Mouse (Mus musculus): ENCODE data around the gene Cxcl9. TPM values are rescaled to one million over a fixed set of nuclear protein-coding genes. Genes with fewer than 3 reads are reported as not detected.
A peak's percentile ranks its signal among the peaks of the same experiment; 100 is the strongest.

Cxcl9 gene
- total and polyA plus RNA-seq, 3 experiments = not detected

GRCm38 (mm10) chr5:92312046-92312715 is 15.7 kb downstream of the Cxcl9 start:
- TF ChIP-seq GATA1 (IDR thresholded peaks at IDR 0.05; ENCODE audit: low read depth, low read length) (peak; percentile 47; the same call in 1 of the 2 replicates), SMC3 (IDR thresholded peaks at IDR 0.05; ENCODE audit: low read depth, low read length) (peak; percentile 66), SIN3A (IDR thresholded peaks at IDR 0.05; ENCODE audit: low read length) (peak; percentile 49), MXI1 (IDR thresholded peaks at IDR 0.05; ENCODE audit: low read depth, low read length) (peak; percentile 31; the same call in 1 of the 2 replicates), ZKSCAN1 (IDR thresholded peaks at IDR 0.05; ENCODE audit: low read depth, low read length) (no peak), MYC (IDR thresholded peaks at IDR 0.05; ENCODE audit: low read depth, low read length) (0 out of 2 replicates have a peak, but pooled peaks have one; percentile 34), CTCF (IDR thresholded peaks at IDR 0.05 in 2 of 3, conservative IDR thresholded peaks at IDR 0.05 in 1 of 3; ENCODE audit: control insufficient read depth in 1 of 3, insufficient read depth in 1 of 3, low read depth in 2 of 3, low read length in 3 of 3, poor library complexity in 1 of 3, severe bottlenecking in 1 of 3) (peak; percentile 22 to 64 (median 35); a peak in 5 of 6 replicates), ZC3H11A (IDR thresholded peaks at IDR 0.05; ENCODE audit: low read depth, low read length) (peak; percentile 55), RAD21 (IDR thresholded peaks at IDR 0.05; ENCODE audit: low read depth, low read length) (peak; percentile 66), NELFE (IDR thresholded peaks at IDR 0.05; ENCODE audit: low read depth, low read length) (no peak)
- H3K27ac ChIP-seq (ENCODE audit: control insufficient read depth, low read depth, low read length) = no peak overlapping the region
- H3K4me3 ChIP-seq (ENCODE audit: control insufficient read depth in 1 of 2, insufficient read depth in 1 of 2, low read depth in 2 of 2, low read length in 2 of 2) = peak overlapping the region; percentile 51 to 69
- no peaks in the 10 kb centered on the region; a peak in 1 of 4 replicates for H3K27me3 ChIP-seq (ENCODE audit: control insufficient read depth in 1 of 2, insufficient read depth in 2 of 2, low read length in 2 of 2)
- peak; percentile 88 for DNase-seq (ENCODE audit: low read depth, low spot score)
- peaks cover 26% of the 10 kb centered on the region for H3K79me2 ChIP-seq (ENCODE audit: control insufficient read depth, insufficient read depth, low read length, poor library complexity)
- H3K4me1 ChIP-seq (ENCODE audit: control insufficient read depth in 1 of 2, insufficient read depth in 2 of 2, low read length in 2 of 2) = peaks cover 0 to 7% of the 10 kb centered on the region in 2 experiments; a peak in 2 of 4 replicates
- H3K9me3 ChIP-seq (replicated peaks; ENCODE audit: insufficient read depth, low read length) = no peaks in the 10 kb centered on the region
- peak overlapping the region; percentile 50 for H3K9ac ChIP-seq (ENCODE audit: control insufficient read depth, low read depth, low read length, poor library complexity, severe bottlenecking)
- H3K36me3 ChIP-seq (ENCODE audit: control insufficient read depth in 1 of 2, insufficient read depth in 2 of 2, low read length in 2 of 2) = peaks cover 0 to 8% of the 10 kb centered on the region in 2 experiments; a peak in 2 of 4 replicates

DNA sequence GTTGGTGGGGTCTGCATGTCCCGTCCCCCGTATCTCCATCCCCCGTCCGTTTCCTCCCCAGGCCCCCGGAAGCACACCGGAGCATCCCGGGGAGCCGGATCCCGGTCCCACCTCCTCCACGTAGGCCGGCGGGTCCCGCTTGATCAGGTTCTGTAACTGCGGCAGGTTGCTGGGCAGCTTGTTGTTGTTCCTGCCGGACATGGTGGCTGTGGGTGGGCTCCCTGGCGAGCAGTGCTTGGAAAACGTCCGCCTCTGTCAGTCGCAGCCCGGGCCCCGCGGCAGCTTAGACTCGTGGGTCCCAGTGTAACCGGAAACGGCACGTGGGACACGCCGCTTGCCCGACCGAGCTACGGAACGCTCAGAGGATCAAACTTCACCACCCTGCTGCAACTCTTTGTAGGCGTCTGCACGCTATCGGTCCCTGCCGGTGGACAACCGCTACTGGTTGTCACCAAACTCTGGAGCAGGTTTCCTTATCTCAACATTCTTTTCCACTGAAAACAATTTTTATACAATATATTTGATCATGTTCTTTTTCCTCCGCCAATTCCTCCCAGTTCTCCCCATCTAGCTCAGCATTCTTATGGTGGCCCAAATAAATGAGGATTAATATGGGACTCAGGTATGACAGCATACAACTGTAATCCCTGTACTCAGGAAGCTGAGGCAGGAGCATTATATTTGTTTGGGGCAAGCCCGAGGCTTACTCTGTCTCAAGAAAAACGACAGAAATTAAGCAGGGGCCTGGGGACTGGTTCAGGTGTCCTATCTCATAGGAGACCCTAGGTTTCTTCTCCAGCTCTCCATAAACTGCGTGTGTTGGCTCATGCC is 18.0 kb downstream of the Cxcl9 start, which contains the start of gene Sdad1:
TSS of gene Sdad1 (minus strand) at position 799 of the 831 bp plus-strand sequence.
- H3K27ac ChIP-seq (ENCODE audit: control insufficient read depth, low read depth, low read length) = peak within 1 kb of the TSS; percentile 83
- peak; percentile 97 for DNase-seq (ENCODE audit: low read depth, low spot score)
- H3K79me2 ChIP-seq (ENCODE audit: control insufficient read depth, insufficient read depth, low read length, poor library complexity) = peaks cover 33% of the 10 kb centered on the region
- peaks cover 0 to 7% of the 10 kb centered on the region in 2 experiments; a peak in 2 of 4 replicates for H3K4me1 ChIP-seq (ENCODE audit: control insufficient read depth in 1 of 2, insufficient read depth in 2 of 2, low read length in 2 of 2)
- peaks cover 0 to 8% of the 10 kb centered on the region in 2 experiments; a peak in 3 of 4 replicates for H3K36me3 ChIP-seq (ENCODE audit: control insufficient read depth in 1 of 2, insufficient read depth in 2 of 2, low read length in 2 of 2)
- TF ChIP-seq SMC3 (IDR thresholded peaks at IDR 0.05; ENCODE audit: low read depth, low read length) (peak; percentile 59), USF1 (IDR thresholded peaks at IDR 0.05; ENCODE audit: low read depth, low read length) (peak; percentile 86), SIN3A (IDR thresholded peaks at IDR 0.05; ENCODE audit: low read length) (peak; percentile 98), GATA1 (IDR thresholded peaks at IDR 0.05; ENCODE audit: low read depth, low read length) (peak; percentile 55), NRF1 (IDR thresholded peaks at IDR 0.05; ENCODE audit: insufficient read depth, low read depth, low read length, poor library complexity, severe bottlenecking) (no peak), TCF12 (IDR thresholded peaks at IDR 0.05; ENCODE audit: low read depth, low read length) (no peak), HCFC1 (IDR thresholded peaks at IDR 0.05; ENCODE audit: low read depth, low read length) (peak; percentile 90), CTCF (IDR thresholded peaks at IDR 0.05 in 2 of 3, conservative IDR thresholded peaks at IDR 0.05 in 1 of 3; ENCODE audit: control insufficient read depth in 1 of 3, insufficient read depth in 1 of 3, low read depth in 2 of 3, low read length in 3 of 3, poor library complexity in 1 of 3, severe bottlenecking in 1 of 3) (peak; percentile 48 to 68 (median 56)), UBTF (IDR thresholded peaks at IDR 0.05; ENCODE audit: borderline replicate concordance, insufficient read depth, low read depth, low read length) (0 out of 2 replicates have a peak, but pooled peaks have one; percentile 28), POLR2A (IDR thresholded peaks at IDR 0.05; ENCODE audit: control insufficient read depth in 1 of 2, insufficient read depth in 1 of 2, low read depth in 1 of 2, low read length in 2 of 2, poor library complexity in 1 of 2) (peak; percentile 56 to 90; a peak in 2 of 4 replicates), TBP (IDR thresholded peaks at IDR 0.05; ENCODE audit: low read depth, low read length) (peak; percentile 57), JUND (IDR thresholded peaks at IDR 0.05; ENCODE audit: low read depth, low read length) (no peak), POLR2AphosphoS5 (IDR thresholded peaks at IDR 0.05; ENCODE audit: borderline replicate concordance, low read depth, low read length) (no peak), ELF1 (IDR thresholded peaks at IDR 0.05; ENCODE audit: low read depth, low read length) (peak; percentile 82), RAD21 (IDR thresholded peaks at IDR 0.05; ENCODE audit: low read depth, low read length) (peak; percentile 33), MYC (IDR thresholded peaks at IDR 0.05; ENCODE audit: low read depth, low read length) (peak; percentile 97), NELFE (IDR thresholded peaks at IDR 0.05; ENCODE audit: low read depth, low read length) (peak; percentile 77), MEF2A (IDR thresholded peaks at IDR 0.05; ENCODE audit: extremely low read depth, insufficient replicate concordance, low read depth, low read length, poor library complexity, severe bottlenecking) (no peak), BHLHE40 (IDR thresholded peaks at IDR 0.05; ENCODE audit: borderline replicate concordance, low read depth, low read length) (peak; percentile 96), POLR2AphosphoS2 (IDR thresholded peaks at IDR 0.05; ENCODE audit: low read length) (peak; percentile 63; the same call in 1 of the 2 replicates), MXI1 (IDR thresholded peaks at IDR 0.05; ENCODE audit: low read depth, low read length) (peak; percentile 100), ETS1 (IDR thresholded peaks at IDR 0.05; ENCODE audit: low read depth, low read length) (peak; percentile 18; the same call in 1 of the 2 replicates), MAX (IDR thresholded peaks at IDR 0.05; ENCODE audit: low read length) (peak; percentile 95)
- no peaks in the 10 kb centered on the region for H3K27me3 ChIP-seq (ENCODE audit: control insufficient read depth in 1 of 2, insufficient read depth in 2 of 2, low read length in 2 of 2)
- peak within 1 kb of the TSS; percentile 92 to 100 for H3K4me3 ChIP-seq (ENCODE audit: control insufficient read depth in 1 of 2, insufficient read depth in 1 of 2, low read depth in 2 of 2, low read length in 2 of 2)
- H3K9me3 ChIP-seq (replicated peaks; ENCODE audit: insufficient read depth, low read length) = no peaks in the 10 kb centered on the region
- H3K9ac ChIP-seq (ENCODE audit: control insufficient read depth, low read depth, low read length, poor library complexity, severe bottlenecking) = peak within 1 kb of the TSS; percentile 100

Data from MEL (cell line).